Mouse (Mus musculus) ovary, postnatal 10 days (tissue): Measurements from ENCODE around the gene Mstn.

Source experiments
- DNase-seq: peaks from one replicate; pipeline ENCODE4 v3.0.0; 2022; ENCODE audit warnings: low spot score

The Mstn gene

GRCm38 (mm10) chr1:53061340-53061739, at the start of gene Mstn:
Gene Mstn, plus strand, starts transcription at chr1:53061640.
- DNase-seq: no peak

GRCm38 (mm10) chr1:53014716-53015115, 46.7 kb upstream of the Mstn start:
- no peak for DNase-seq

GRCm38 (mm10) chr1:53015606-53016005, 45.8 kb upstream of the Mstn start:
- no peak for DNase-seq

- DNase-seq: no peak
Observed at GRCm38 (mm10) chr1:53018746-53019505, 42.5 kb upstream of the Mstn start.

GRCm38 (mm10) chr1:53020079-53020478, 41.4 kb upstream of the Mstn start, which contains the start of gene 1700019D03Rik:
Gene 1700019D03Rik, minus strand, starts transcription at chr1:53020179.
- DNase-seq: no peak

GRCm38 (mm10) chr1:53032550-53032949, 28.9 kb upstream of the Mstn start:
- DNase-seq: no peak

- no peak for DNase-seq
Observed at GRCm38 (mm10) chr1:53037443-53037871, 24.0 kb upstream of the Mstn start.

- no peak for DNase-seq
Observed at GRCm38 (mm10) chr1:53049763-53050427, 11.5 kb upstream of the Mstn start.

GRCm38 (mm10) chr1:53053087-53054022, 8.1 kb upstream of the Mstn start:
- DNase-seq: peak; percentile 38

GRCm38 (mm10) chr1:53059106-53059505, 2.3 kb upstream of the Mstn start:
- DNase-seq: no peak

- DNase-seq: no peak
Observed at GRCm38 (mm10) chr1:53060499-53060898, 941 bp upstream of the Mstn start.

GRCm38 (mm10) chr1:53061871-53062608, 600 bp downstream of the Mstn start:
- DNase-seq: no peak

GRCm38 (mm10) chr1:53063921-53064320, 2.5 kb downstream of the Mstn start:
- no peak for DNase-seq

- no peak for DNase-seq
Observed at GRCm38 (mm10) chr1:53069726-53070514, 8.5 kb downstream of the Mstn start.

GRCm38 (mm10) chr1:53070664-53071175, 9.3 kb downstream of the Mstn start:
- DNase-seq: no peak

GRCm38 (mm10) chr1:53076656-53077055, 15.2 kb downstream of the Mstn start:
- DNase-seq: no peak

GRCm38 (mm10) chr1:53079876-53080275, 18.4 kb downstream of the Mstn start:
- DNase-seq: no peak

- DNase-seq: no peak
Observed at GRCm38 (mm10) chr1:53080603-53081002, 19.2 kb downstream of the Mstn start.

- DNase-seq: no peak
Observed at GRCm38 (mm10) chr1:53085256-53085655, 23.8 kb downstream of the Mstn start.

- no peak for DNase-seq
Observed at GRCm38 (mm10) chr1:53085991-53086390, 24.6 kb downstream of the Mstn start.

GRCm38 (mm10) chr1:53093180-53093579, 31.7 kb downstream of the Mstn start:
- DNase-seq: no peak
